Mouse (Mus musculus) hematopoietic stem cell, adult 5-6 weeks (primary cell): ENCODE results near the gene Armc8. TPM values are rescaled to one million over a fixed set of nuclear protein-coding genes. Genes with fewer than 3 reads are reported as not detected.
"Not testable (repeated sequence)": the region's sequence is repeated elsewhere in the genome, so short reads cannot be mapped to it uniquely, and the experiment has no call there.

Source experiments
- ATAC-seq, 2 experiments: fragments of 125-278 bp in 1 of 2; replicated peaks in 1 of 2; 2 replicates each; pipeline ENCODE4 v1.8.0; 2016 to 2017; ENCODE audit warnings: inconsistent platforms in 2 of 2, mild to moderate bottlenecking in 2 of 2, moderate number of reproducible peaks in 2 of 2, low read depth in 1 of 2, moderate TSS enrichment in 1 of 2; ENCODE audit not compliant: low FRiP score in 2 of 2, poor library complexity in 2 of 2, severe bottlenecking in 2 of 2, insufficient read depth in 1 of 2, low TSS enrichment in 1 of 2
- total RNA-seq: library from RNA; stranded (forward); fragments of 172-1452, 232-1000 nt; gene quantifications from 2 replicates; pipeline ENCODE4 v1.2.3, GENCODE M21; 2017

The Armc8 gene
- 34.0 and 43.3 TPM in 2 replicates for total RNA-seq

GRCm38 (mm10) chr9:99568347-99569070 lies at the start of gene Armc8:
Armc8 (minus strand) TSS chr9:99568899.
- peak; percentile 90 to 96 for ATAC-seq

- ATAC-seq = no peak
Measured at GRCm38 (mm10) chr9:99612202-99612601, 43.5 kb upstream of the Armc8 start, which contains the start of gene A4gnt. A4gnt (plus strand) TSS chr9:99612502.

GRCm38 (mm10) chr9:99603566-99603965 lies 34.9 kb upstream of the Armc8 start:
- no peak for ATAC-seq

- not testable (repeated sequence) for ATAC-seq
Measured at GRCm38 (mm10) chr9:99599127-99599526, 30.4 kb upstream of the Armc8 start.

- no peak for ATAC-seq
Measured at GRCm38 (mm10) chr9:99591144-99591543, 22.4 kb upstream of the Armc8 start.

GRCm38 (mm10) chr9:99587505-99588202 lies 19.0 kb upstream of the Armc8 start:
- ATAC-seq = peak; percentile 65 to 68

- peak; percentile 58 to 66; a peak in 2 of 4 replicates for ATAC-seq
Measured at GRCm38 (mm10) chr9:99580655-99581054, 12.0 kb upstream of the Armc8 start.

GRCm38 (mm10) chr9:99575677-99576480 lies 7.2 kb upstream of the Armc8 start, which contains the start of gene Dbr1:
Dbr1 (plus strand) TSS chr9:99575799.
- ATAC-seq = peak; percentile 94 to 98

- no peak for ATAC-seq
Measured at GRCm38 (mm10) chr9:99569071-99569397, 335 bp upstream of the Armc8 start.

GRCm38 (mm10) chr9:99568023-99568346 lies 714 bp downstream of the Armc8 start:
- ATAC-seq = no peak

GRCm38 (mm10) chr9:99563714-99564113 lies 5.0 kb downstream of the Armc8 start:
- peak; percentile 86 to 89 for ATAC-seq

- no peak for ATAC-seq
Measured at GRCm38 (mm10) chr9:99560389-99560788, 8.3 kb downstream of the Armc8 start.

GRCm38 (mm10) chr9:99559557-99559904 lies 9.2 kb downstream of the Armc8 start:
- ATAC-seq = no peak

GRCm38 (mm10) chr9:99558824-99559556 lies 9.7 kb downstream of the Armc8 start:
- ATAC-seq = peak; percentile 68 to 72; a peak in 3 of 4 replicates

GRCm38 (mm10) chr9:99557580-99558300 lies 11.0 kb downstream of the Armc8 start:
- peak in 1 of 2 experiments; percentile 20; a peak in 1 of 4 replicates for ATAC-seq

GRCm38 (mm10) chr9:99555253-99555652 lies 13.4 kb downstream of the Armc8 start:
- no peak for ATAC-seq

- ATAC-seq = no peak
Measured at GRCm38 (mm10) chr9:99554052-99554451, 14.6 kb downstream of the Armc8 start.
